Mouse (Mus musculus): Measurements from ENCODE around the gene Plcb1.

DNA sequence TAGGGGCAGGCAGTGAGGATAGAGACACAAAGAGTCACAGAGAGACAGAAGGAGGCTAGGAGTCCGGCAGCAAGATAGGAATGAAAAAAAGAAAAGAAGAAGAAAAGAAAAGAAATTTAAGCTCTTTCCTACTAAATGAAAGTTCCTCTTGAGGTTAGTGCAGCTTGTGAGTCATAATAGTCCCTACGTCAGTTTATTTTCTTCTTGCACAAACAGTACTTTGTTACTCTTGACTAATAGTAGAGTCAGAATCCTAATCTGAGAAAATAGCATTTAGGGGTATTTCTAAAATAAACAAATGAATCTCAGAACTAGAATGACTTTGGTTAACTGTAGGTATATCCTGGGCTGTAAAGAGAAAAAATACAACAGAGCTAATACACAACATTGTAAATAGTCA is 21.4 kb upstream of the Plcb1 start:
- no peak for TF ChIP-seq TAL1 (IDR thresholded peaks at IDR 0.05; ENCODE audit: low read length)
- no peak for TF ChIP-seq GATA1 (IDR thresholded peaks at IDR 0.05; ENCODE audit: low read length)
